Mouse (Mus musculus): ENCODE measurements around the gene C87499. TPM values are rescaled to one million over a fixed set of nuclear protein-coding genes. Genes with fewer than 3 reads are reported as not detected.

Gene C87499
- total and polyA plus RNA-seq, 3 experiments: not detected

- Histone ChIP-seq H3K9ac (ENCODE audit: insufficient read depth, low read depth) (no peak overlapping the region), H3K27me3 (replicated peaks) (no peaks in the 10 kb centered on the region), H3K4me2 (ENCODE audit: insufficient read depth, low read depth, poor library complexity, severe bottlenecking) (no peak overlapping the region), H3K4me3 (replicated peaks in 1 of 3; ENCODE audit: low read depth in 2 of 3, low read length in 2 of 3, poor library complexity in 1 of 3) (no peak overlapping the region), H3K4me1 (ENCODE audit: control insufficient read depth in 1 of 2, insufficient read depth in 2 of 2) (0 out of 4 replicates have a peak, but pooled peaks cover 0 to 3% of the 10 kb centered on the region in 2 experiments), H3K79me2 (replicated peaks; ENCODE audit: control insufficient read depth, extremely low read depth, insufficient read depth, poor library complexity, severe bottlenecking) (no peaks in the 10 kb centered on the region), H3K27ac (ENCODE audit: insufficient read depth, low read depth) (no peak overlapping the region), H3K9me3 (replicated peaks; ENCODE audit: low read length) (peaks cover 12% of the 10 kb centered on the region), H3K36me3 (replicated peaks in 1 of 2; ENCODE audit: control insufficient read depth in 1 of 2, insufficient read depth in 1 of 2, low read length in 1 of 2) (no peaks in the 10 kb centered on the region)
- TF ChIP-seq PAX5 (IDR thresholded peaks at IDR 0.05; ENCODE audit: low read length) (no peak), EP300 (IDR thresholded peaks at IDR 0.05; ENCODE audit: low read length) (0 out of 2 replicates have a peak, but pooled peaks have one; percentile 4), ETS1 (conservative IDR thresholded peaks at IDR 0.05; ENCODE audit: low read depth, low read length) (no peak), E2F4 (IDR thresholded peaks at IDR 0.05; ENCODE audit: insufficient replicate concordance, low read depth, low read length) (no peak), IRF4 (IDR thresholded peaks at IDR 0.05; ENCODE audit: low read depth, low read length) (no peak)
- dilution Hi-C loops (cut with MboI; ENCODE audit: extremely low pct_ligation_motif_present, extremely low pct_unique_long_range_greater_than_20kb, low sequenced_read_pairs) (no loop called here), in situ Hi-C loops (cut with MboI; ENCODE audit: low pct_ligation_motif_present, low pct_unique_long_range_greater_than_20kb, low sequenced_read_pairs) (no loop called here)
- DNase-seq (ENCODE audit: extremely low read depth): no peak
These were observed 19.4 kb upstream of the C87499 start for GRCm38 (mm10) chr4:88653644-88654043.

GRCm38 (mm10) chr4:88644359-88644758 lies 10.1 kb upstream of the C87499 start, which contains the start of gene Ifna13:
Ifna13 (minus strand) TSS chr4:88644459.
- Histone ChIP-seq H3K27ac (ENCODE audit: insufficient read depth, low read depth) (no peak within 1 kb of the TSS; the same call in 1 of the 2 replicates), H3K4me3 (replicated peaks in 1 of 3; ENCODE audit: low read depth in 2 of 3, low read length in 2 of 3, poor library complexity in 1 of 3) (no peak within 1 kb of the TSS), H3K4me2 (ENCODE audit: insufficient read depth, low read depth, poor library complexity, severe bottlenecking) (no peak within 1 kb of the TSS), H3K9ac (ENCODE audit: insufficient read depth, low read depth) (no peak within 1 kb of the TSS), H3K36me3 (replicated peaks in 1 of 2; ENCODE audit: control insufficient read depth in 1 of 2, insufficient read depth in 1 of 2, low read length in 1 of 2) (no peaks in the 10 kb centered on the region), H3K9me3 (replicated peaks; ENCODE audit: low read length) (peaks cover 14% of the 10 kb centered on the region), H3K79me2 (replicated peaks; ENCODE audit: control insufficient read depth, extremely low read depth, insufficient read depth, poor library complexity, severe bottlenecking) (no peaks in the 10 kb centered on the region), H3K4me1 (ENCODE audit: control insufficient read depth in 1 of 2, insufficient read depth in 2 of 2) (no peaks in the 10 kb centered on the region), H3K27me3 (replicated peaks) (no peaks in the 10 kb centered on the region)
- dilution Hi-C loops (cut with MboI; ENCODE audit: extremely low pct_ligation_motif_present, extremely low pct_unique_long_range_greater_than_20kb, low sequenced_read_pairs) (no loop called here), in situ Hi-C loops (cut with MboI; ENCODE audit: low pct_ligation_motif_present, low pct_unique_long_range_greater_than_20kb, low sequenced_read_pairs) (no loop called here)
- peak; percentile 2 for DNase-seq (ENCODE audit: extremely low read depth)
- TF ChIP-seq ZKSCAN1 (IDR thresholded peaks at IDR 0.05; ENCODE audit: borderline replicate concordance, low read depth, low read length) (no peak), ZNF384 (IDR thresholded peaks at IDR 0.05; ENCODE audit: low read depth, low read length) (peak; percentile 36; the same call in 1 of the 2 replicates)

- Histone ChIP-seq H3K4me2 (ENCODE audit: insufficient read depth, low read depth, poor library complexity, severe bottlenecking) (no peak overlapping the region), H3K9ac (ENCODE audit: insufficient read depth, low read depth) (no peak overlapping the region), H3K79me2 (replicated peaks; ENCODE audit: control insufficient read depth, extremely low read depth, insufficient read depth, poor library complexity, severe bottlenecking) (no peaks in the 10 kb centered on the region), H3K27ac (ENCODE audit: insufficient read depth, low read depth) (no peak overlapping the region), H3K4me3 (replicated peaks in 1 of 3; ENCODE audit: low read depth in 2 of 3, low read length in 2 of 3, poor library complexity in 1 of 3) (no peak overlapping the region), H3K36me3 (replicated peaks in 1 of 2; ENCODE audit: control insufficient read depth in 1 of 2, insufficient read depth in 1 of 2, low read length in 1 of 2) (no peaks in the 10 kb centered on the region), H3K4me1 (ENCODE audit: control insufficient read depth in 1 of 2, insufficient read depth in 2 of 2) (no peaks in the 10 kb centered on the region), H3K27me3 (replicated peaks) (peaks cover 3% of the 10 kb centered on the region), H3K9me3 (replicated peaks; ENCODE audit: low read length) (peaks cover 9% of the 10 kb centered on the region)
- TF ChIP-seq TBP (conservative IDR thresholded peaks at IDR 0.05; ENCODE audit: low read depth, low read length): no peak
- no peak for TF ChIP-seq GABPA (IDR thresholded peaks at IDR 0.05; ENCODE audit: insufficient replicate concordance, low read depth, low read length)
- TF ChIP-seq BHLHE40 (IDR thresholded peaks at IDR 0.05; ENCODE audit: low read depth, low read length): no peak
- TF ChIP-seq PAX5 (IDR thresholded peaks at IDR 0.05; ENCODE audit: low read length): no peak
- TF ChIP-seq POLR2AphosphoS2 (IDR thresholded peaks at IDR 0.05; ENCODE audit: low read depth, low read length): no peak
- no peak for TF ChIP-seq MAZ (IDR thresholded peaks at IDR 0.05; ENCODE audit: low read depth, low read length)
- no peak for TF ChIP-seq MEF2A (IDR thresholded peaks at IDR 0.05; ENCODE audit: borderline replicate concordance, low read depth, low read length)
- no peak for TF ChIP-seq NRF1 (IDR thresholded peaks at IDR 0.05; ENCODE audit: low read depth, low read length)
- TF ChIP-seq TCF12 (IDR thresholded peaks at IDR 0.05; ENCODE audit: low read depth, low read length): no peak
- dilution Hi-C loops (cut with MboI; ENCODE audit: extremely low pct_ligation_motif_present, extremely low pct_unique_long_range_greater_than_20kb, low sequenced_read_pairs): no loop called here
- in situ Hi-C loops (cut with MboI; ENCODE audit: low pct_ligation_motif_present, low pct_unique_long_range_greater_than_20kb, low sequenced_read_pairs): no loop called here
- DNase-seq (ENCODE audit: extremely low read depth): peak; percentile 33
These were observed 8.3 kb upstream of the C87499 start for GRCm38 (mm10) chr4:88642526-88642925.

All from CH12.LX (cell line).